Mouse (Mus musculus): ENCODE data around the gene Rbck1.

DNA sequence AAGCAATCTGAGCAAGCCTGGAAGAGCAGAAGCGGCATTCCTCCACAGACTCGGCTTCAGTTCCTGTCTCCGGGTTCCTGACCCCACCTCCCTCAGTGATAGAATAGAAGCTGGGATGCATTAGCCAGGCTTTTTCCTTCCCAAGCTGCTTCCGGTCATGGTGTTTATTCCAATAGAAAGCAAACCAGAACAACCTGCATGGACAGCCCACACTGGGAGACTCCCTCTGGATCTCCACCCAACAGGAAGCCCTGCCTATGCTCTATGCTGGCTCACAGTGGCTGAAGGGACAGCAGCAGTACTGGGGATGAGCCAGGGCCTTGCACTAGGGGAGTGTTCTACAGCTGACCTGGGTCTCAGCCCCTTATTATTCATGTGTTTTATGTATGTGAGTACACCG is 4.5 kb downstream of the Rbck1 start:
- TF ChIP-seq CTCF (IDR thresholded peaks at IDR 0.05) (peak; percentile 38), EP300 (IDR thresholded peaks at IDR 0.05) (peak; percentile 78)
